Comparison of ENCODE assay signal across 14 mouse cellular contexts in genomic region chr16:63653393-63653918, GRCm38 (mm10).
"Had no signal": no experiment of that assay in that cellular context is flagged by ENCODE, and none has a peak within 500 bp of the region (broad histone marks: within the 10 kb centered on the region; RNA-seq: fewer than 3 reads in every experiment).

No protein-coding gene starts in this region.

- H3K27ac ChIP-seq: layer of hippocampus, adult 2 months; limb, embryonic 13.5 days; liver, embryonic 15.5 days; midbrain, embryonic 12.5 days had no signal

- H3K36me3 ChIP-seq: limb, embryonic 13.5 days; liver, embryonic 15.5 days; midbrain, embryonic 12.5 days had no signal

- ATAC-seq: midbrain, embryonic 16.5 days had no signal

- H3K4me3 ChIP-seq: layer of hippocampus, adult 2 months; limb, embryonic 13.5 days; liver, embryonic 15.5 days; midbrain, embryonic 12.5 days had no signal

- H3K9ac ChIP-seq: limb, embryonic 13.5 days; liver, embryonic 15.5 days; lung, embryonic 14.5 days; midbrain, embryonic 12.5 days had no signal

- H3K27me3 ChIP-seq: limb, embryonic 13.5 days; liver, embryonic 15.5 days; midbrain, embryonic 12.5 days had no signal

- H3K4me1 ChIP-seq: liver, embryonic 15.5 days had no signal

- H3K9me3 ChIP-seq: limb, embryonic 13.5 days; liver, embryonic 15.5 days; midbrain, embryonic 12.5 days had no signal

- DNase-seq: kidney, postnatal 10 days; kidney, postnatal 4 days; left cerebral cortex, postnatal 4 days; lung, embryonic 14.5 days; lung, postnatal 10 days; lung, postnatal 4 days; right cerebral cortex, postnatal 14 days; thymus, postnatal 4 days had no signal

- H3K4me2 ChIP-seq: limb, embryonic 13.5 days; liver, embryonic 11.5 days; liver, embryonic 15.5 days; lung, embryonic 14.5 days; midbrain, embryonic 12.5 days had no signal
